Mouse (Mus musculus): ENCODE measurements around the gene Ddx27.
A peak's percentile ranks its signal among the peaks of the same experiment; 100 is the strongest.

Gene Ddx27

GRCm38 (mm10) chr2:167062965-167063880 lies 48.2 kb downstream of the Ddx27 start, which contains the start of gene Znfx1:
TSS of gene Znfx1 (minus strand) at chr2:167063015.
- peak; percentile 77 for ATAC-seq (ENCODE audit: low TSS enrichment)

DNA sequence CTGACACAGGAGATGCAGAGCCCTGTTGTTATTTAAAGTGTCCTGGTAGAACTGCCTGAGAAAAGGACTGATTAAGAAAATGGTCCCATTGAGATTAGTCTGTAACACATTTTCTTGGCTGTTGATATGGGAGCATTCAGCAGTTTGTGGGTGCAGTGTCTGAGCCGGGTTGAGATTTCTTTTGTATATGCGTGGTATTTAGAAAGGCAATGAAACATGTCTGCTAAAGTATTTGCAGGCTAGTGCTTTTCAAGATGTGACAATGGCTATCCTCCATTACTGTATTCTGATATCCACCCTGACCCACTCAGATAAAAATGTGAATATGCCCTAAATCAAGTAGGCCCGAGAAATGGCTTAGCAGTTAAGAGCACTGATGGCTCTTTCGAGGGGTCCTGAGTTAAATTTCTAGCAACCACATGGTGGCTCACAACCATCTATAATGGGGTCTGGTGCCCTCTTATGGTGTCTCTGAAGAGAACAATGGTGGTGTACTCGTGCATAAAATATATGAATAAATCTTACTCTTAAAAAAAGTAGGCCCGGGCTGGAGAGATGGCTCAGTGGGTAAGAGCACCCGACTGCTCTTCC lies 49.0 kb downstream of the Ddx27 start:
- no peak for ATAC-seq (ENCODE audit: low TSS enrichment)

GRCm38 (mm10) chr2:167064601-167065295 lies 49.8 kb downstream of the Ddx27 start:
- ATAC-seq (ENCODE audit: low TSS enrichment) = no peak

DNA sequence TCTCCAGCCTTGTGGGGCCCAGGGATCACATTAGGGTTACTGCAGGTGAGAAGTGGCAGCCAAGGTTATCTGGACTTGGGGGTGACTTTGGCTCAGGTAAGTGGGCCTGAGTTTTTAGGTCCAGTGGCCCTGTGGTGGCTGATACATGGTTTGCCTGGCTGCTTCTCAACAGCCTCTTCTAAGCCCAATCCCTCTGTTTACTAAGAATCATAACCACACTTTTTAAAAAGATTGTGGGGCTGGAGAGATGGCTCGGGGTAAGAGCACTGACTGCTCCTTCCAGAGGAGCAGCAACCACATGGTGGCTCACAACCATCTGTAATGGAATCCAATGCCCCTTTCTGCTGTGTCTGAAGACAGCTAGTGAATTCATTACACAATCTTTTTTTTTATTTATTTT lies 51.0 kb downstream of the Ddx27 start:
- no peak for ATAC-seq (ENCODE audit: low TSS enrichment)

DNA sequence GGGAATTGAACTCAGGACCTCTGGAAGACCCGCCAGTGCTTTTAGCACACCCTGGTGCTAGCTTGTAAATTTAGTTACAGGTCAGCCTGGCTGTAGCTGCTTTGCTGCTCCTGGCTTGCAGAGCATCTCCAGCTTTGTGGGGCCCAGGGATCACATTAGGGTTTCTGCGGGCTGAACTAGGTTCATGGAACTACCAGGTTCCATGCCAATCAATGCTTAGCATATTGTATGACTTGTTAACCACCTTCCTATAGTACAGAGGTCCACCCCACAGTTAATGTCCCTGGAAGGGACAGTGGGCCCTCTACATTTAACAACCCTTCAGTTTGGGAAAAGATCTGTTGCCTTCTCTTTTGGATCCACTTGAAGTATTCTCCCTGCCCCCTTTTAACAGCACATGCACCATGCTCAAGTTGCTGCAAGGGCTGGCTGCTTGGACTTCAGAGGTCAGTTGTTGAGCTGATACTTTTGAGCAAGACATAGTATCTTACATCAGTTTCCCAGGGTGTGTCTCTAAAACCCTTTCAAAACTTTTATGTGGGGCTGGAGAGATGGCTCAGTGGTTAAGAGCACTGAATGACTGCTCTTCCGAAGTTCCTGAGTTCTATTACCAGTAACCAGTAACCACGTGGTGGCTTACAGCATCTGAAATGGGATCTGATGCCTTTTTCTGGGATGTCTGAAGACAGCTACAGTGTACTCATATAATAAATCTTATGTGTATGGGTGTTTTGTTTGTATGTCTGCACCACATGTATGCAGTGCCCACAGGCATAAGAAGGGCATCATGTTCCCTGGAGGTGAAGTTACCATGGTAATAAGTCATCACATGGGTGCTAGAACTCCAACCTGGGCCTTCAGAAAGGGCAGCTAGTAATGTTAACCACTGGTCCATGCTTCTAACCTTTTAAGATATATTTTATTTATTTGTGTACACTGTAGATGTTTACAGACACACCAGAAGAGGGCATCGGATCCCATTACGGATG lies 51.8 kb downstream of the Ddx27 start:
- ATAC-seq (ENCODE audit: low TSS enrichment) = no peak

DNA sequence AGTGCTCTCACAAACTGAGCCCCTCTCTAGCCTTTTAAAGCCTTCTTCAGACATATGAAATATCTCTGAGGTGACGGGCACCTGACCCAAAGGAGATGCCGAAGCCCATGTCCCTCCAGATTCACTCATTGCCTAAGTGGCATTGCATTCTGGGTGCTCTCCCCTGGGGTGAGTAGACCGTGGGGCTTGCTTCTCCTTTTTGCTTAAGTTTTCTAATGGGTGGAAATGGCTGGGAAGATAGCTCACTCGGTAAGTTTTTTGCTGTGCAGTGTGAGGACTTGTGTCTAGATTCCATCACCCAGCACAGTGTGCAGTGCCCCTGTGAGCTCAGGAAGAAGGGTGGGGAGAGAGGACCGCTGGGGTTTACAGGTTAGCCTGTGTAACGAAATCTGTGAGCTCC lies 52.6 kb downstream of the Ddx27 start:
- no peak for ATAC-seq (ENCODE audit: low TSS enrichment)

GRCm38 (mm10) chr2:167070341-167070740 lies 55.3 kb downstream of the Ddx27 start:
- no peak for ATAC-seq (ENCODE audit: low TSS enrichment)

DNA sequence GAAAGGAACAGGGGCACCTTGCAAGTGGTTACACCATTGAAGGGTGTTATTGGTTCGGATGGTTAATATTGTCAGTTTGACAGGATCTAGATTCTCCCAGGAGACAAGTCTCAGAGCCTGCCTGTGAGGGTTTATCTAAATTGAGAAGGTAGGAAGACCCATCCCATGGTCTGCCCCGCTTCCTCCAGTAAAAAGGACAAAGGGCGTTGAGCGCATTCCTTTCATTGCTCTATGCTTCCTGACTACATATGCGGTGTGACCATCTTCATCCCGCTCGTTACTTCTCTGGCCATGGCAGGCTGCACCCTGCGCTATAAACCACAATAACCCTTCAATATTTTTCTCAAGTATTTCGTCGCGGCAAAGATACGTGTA lies 56.3 kb downstream of the Ddx27 start:
- ATAC-seq (ENCODE audit: low TSS enrichment) = peak; percentile 14; the same call in 1 of the 2 replicates

GRCm38 (mm10) chr2:167071641-167072601 lies 56.9 kb downstream of the Ddx27 start:
- peak; percentile 97 for ATAC-seq (ENCODE audit: low TSS enrichment)

GRCm38 (mm10) chr2:167074587-167074986 lies 59.6 kb downstream of the Ddx27 start:
- ATAC-seq (ENCODE audit: low TSS enrichment) = no peak

- no peak for ATAC-seq (ENCODE audit: low TSS enrichment)
Observed at GRCm38 (mm10) chr2:167076352-167076751, 61.4 kb downstream of the Ddx27 start.

- no peak for ATAC-seq (ENCODE audit: low TSS enrichment)
Observed at GRCm38 (mm10) chr2:167076759-167077158, 61.8 kb downstream of the Ddx27 start.

DNA sequence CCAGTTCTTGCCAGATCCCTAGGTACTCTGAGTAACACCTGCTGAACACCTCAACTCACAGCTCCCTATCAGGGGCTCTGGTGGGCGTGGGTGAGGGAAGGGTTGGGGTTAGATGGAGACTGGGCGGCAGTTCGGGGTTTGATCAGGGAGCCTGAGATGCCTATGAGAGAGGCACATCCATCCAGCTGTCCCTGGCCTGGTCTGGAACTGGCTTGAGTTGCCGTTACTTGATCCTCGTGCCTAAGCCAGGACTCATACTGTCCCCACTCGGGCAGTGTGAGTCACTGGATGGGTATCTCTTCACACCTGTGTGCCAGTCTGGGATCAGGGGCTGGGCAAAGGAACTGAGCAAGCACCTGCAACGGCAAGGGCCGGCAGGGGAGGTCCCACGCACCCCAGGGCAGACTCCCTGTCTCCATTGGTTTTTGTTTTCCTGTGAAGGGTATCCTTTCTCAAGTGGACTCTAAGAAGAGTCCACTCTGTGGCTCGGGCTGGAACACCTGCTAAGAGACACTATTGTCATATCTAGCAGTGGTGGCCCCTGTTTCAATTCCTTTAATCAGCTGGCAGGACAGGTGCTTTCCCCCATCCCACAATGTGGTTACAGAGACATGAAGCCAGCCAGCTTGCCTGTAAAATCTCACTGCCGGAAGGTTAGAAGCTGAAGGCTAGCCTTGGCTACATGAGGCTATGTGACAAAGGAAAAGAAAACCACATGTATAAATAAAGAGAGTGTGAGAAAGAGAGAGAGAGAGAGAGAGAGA lies 62.4 kb downstream of the Ddx27 start:
- no peak for ATAC-seq (ENCODE audit: low TSS enrichment)

- no peak for ATAC-seq (ENCODE audit: low TSS enrichment)
Observed at GRCm38 (mm10) chr2:167078486-167078885, 63.5 kb downstream of the Ddx27 start.

GRCm38 (mm10) chr2:167078931-167079495 lies 64.0 kb downstream of the Ddx27 start:
- ATAC-seq (ENCODE audit: low TSS enrichment) = peak; percentile 73

- ATAC-seq (ENCODE audit: low TSS enrichment) = peak; percentile 84
Observed at GRCm38 (mm10) chr2:167079535-167080257, 64.7 kb downstream of the Ddx27 start.

GRCm38 (mm10) chr2:167080387-167080786 lies 65.4 kb downstream of the Ddx27 start:
- no peak for ATAC-seq (ENCODE audit: low TSS enrichment)

GRCm38 (mm10) chr2:167081135-167081534 lies 66.1 kb downstream of the Ddx27 start:
- ATAC-seq (ENCODE audit: low TSS enrichment) = no peak
